Mouse (Mus musculus) stomach, embryonic 14.5 days (tissue): ENCODE measurements at regions not wholly inside any gene's neighbourhood (a gene's known extent, or its start where the extent isn't known, plus 50 kb on each side); places are given as distances from the start of the nearest gene placed in this dataset.
A peak's percentile ranks its signal among the peaks of the same experiment; 100 is the strongest.

Source experiments
- ATAC-seq: fragments of 200-750 bp; cut with Nextera tagmentation; 2 replicates; pipeline ENCODE4 v1.8.0; 2017; ENCODE audit warnings: low read depth, moderate TSS enrichment; ENCODE audit not compliant: insufficient number of reproducible peaks, insufficient read depth, low FRiP score
- H3K27ac ChIP-seq: fragments of 300-500 bp; sonication (generic); 2 replicates; pipeline ENCODE4 v1.5.1; 2014; ENCODE audit warnings: mild to moderate bottlenecking, low read length, moderate library complexity, mixed read lengths
- H3K27me3 ChIP-seq: fragments of 300-500 bp; sonication (generic); 2 replicates; pipeline ENCODE4 v1.6.1; 2014; ENCODE audit warnings: low read length, control low read depth, mixed read lengths; ENCODE audit not compliant: control insufficient read depth, insufficient read depth
- H3K36me3 ChIP-seq: fragments of 300-500 bp; sonication (generic); 2 replicates; pipeline ENCODE4 v1.6.1; 2014; ENCODE audit warnings: mild to moderate bottlenecking, control low read depth, low read length, moderate library complexity, mixed read lengths; ENCODE audit not compliant: control insufficient read depth, insufficient read depth
- H3K4me1 ChIP-seq: fragments of 300-500 bp; sonication (generic); 2 replicates; pipeline ENCODE4 v1.6.1; 2014; ENCODE audit warnings: low read length, control low read depth, mixed read lengths; ENCODE audit not compliant: control insufficient read depth, insufficient read depth
- H3K4me2 ChIP-seq: fragments of 300-500 bp; sonication (generic); replicated peaks from 2 replicates; pipeline ENCODE4 v1.6.1; 2014; ENCODE audit warnings: low read depth, low read length, control low read depth
- H3K4me3 ChIP-seq: fragments of 300-500 bp; sonication (generic); 2 replicates; pipeline ENCODE4 v1.5.1; 2014; ENCODE audit warnings: low read depth, low read length, control low read depth
- H3K9ac ChIP-seq: fragments of 300-500 bp; sonication (generic); replicated peaks from 2 replicates; pipeline ENCODE4 v1.6.1; 2014; ENCODE audit warnings: low read depth, mild to moderate bottlenecking, control low read depth, low read length, moderate library complexity, mixed read lengths
- H3K9me3 ChIP-seq: fragments of 300-500 bp; sonication (generic); 2 replicates; pipeline ENCODE4 v1.6.1; 2016; ENCODE audit warnings: low read depth, low read length, control low read depth; ENCODE audit not compliant: control insufficient read depth
- WGBS: fragments of 180-500 bp; shearing (Covaris S2); extraction: QIAGEN DNeasy Blood & Tissue Kit; methylation state at CpG from one replicate; pipeline ENCODE4 v1.1.7; 2014; 5-methylcytosine and 5-hydroxymethylcytosine counted together

DNA sequence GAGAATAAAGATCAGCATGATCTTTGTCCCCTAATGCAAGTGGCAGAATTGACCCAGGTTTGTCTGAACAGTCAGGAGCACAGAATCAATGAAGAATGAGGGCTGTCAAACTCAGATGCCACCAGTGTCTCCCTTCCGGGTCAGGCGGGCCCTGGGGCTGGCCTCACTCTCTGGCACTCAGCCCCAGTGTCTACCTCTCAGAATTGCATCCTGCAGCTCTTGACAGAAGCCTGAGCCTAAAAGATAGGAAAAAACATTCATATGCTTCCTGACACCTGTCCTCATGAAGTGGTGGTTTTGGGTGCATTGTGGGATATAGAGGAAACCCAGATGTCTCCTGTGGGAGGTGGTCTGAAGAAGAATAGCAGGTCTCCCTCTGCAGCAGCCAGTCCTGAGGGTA is 107.9 kb upstream of the Sfswap start:
- Histone ChIP-seq H3K27ac (no peak overlapping the region), H3K4me2 (no peak overlapping the region), H3K4me1 (no peaks in the 10 kb centered on the region), H3K27me3 (no peaks in the 10 kb centered on the region), H3K9me3 (no peaks in the 10 kb centered on the region), H3K4me3 (no peak overlapping the region), H3K9ac (no peak overlapping the region), H3K36me3 (no peaks in the 10 kb centered on the region)
- no peak for ATAC-seq
- 83% methylated on average over 2 of the region's 2 CpGs for WGBS

DNA sequence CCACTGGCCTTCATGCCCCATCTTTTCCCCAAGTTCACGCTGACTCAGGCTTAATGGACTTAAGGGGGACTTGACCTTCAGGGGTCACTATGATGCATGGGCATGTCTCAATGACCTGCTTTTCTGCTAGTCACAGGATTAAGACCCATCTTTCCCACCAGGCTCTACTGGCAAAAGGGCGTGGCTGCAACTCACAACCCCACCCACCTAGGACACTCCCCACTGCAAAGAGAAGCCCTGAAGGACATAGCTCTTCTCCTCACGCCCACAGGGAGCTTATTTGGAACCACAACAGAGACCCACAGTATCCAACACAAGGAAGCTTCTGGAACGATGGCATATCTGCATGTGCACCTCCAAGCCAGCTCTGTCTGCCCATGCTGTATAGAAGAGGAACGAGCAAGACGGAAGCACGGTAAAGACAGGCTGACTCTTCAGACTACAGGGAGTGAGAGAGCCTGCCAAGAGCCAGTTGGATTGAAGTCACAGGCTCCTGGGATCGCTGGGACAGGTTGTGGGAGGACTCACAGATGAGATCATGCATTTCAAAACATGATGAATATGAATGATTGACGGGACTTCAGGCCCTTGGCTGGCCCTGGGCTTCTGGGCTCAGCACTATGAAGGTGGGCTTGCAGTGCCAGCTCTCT is 107.3 kb upstream of the Sfswap start:
- Histone ChIP-seq H3K36me3 (no peaks in the 10 kb centered on the region), H3K27ac (no peak overlapping the region), H3K4me1 (no peaks in the 10 kb centered on the region), H3K27me3 (no peaks in the 10 kb centered on the region), H3K9ac (no peak overlapping the region), H3K4me2 (no peak overlapping the region), H3K9me3 (no peaks in the 10 kb centered on the region), H3K4me3 (no peak overlapping the region)
- no peak for ATAC-seq
- WGBS = 64% methylated on average over 9 of the region's 9 CpGs

DNA sequence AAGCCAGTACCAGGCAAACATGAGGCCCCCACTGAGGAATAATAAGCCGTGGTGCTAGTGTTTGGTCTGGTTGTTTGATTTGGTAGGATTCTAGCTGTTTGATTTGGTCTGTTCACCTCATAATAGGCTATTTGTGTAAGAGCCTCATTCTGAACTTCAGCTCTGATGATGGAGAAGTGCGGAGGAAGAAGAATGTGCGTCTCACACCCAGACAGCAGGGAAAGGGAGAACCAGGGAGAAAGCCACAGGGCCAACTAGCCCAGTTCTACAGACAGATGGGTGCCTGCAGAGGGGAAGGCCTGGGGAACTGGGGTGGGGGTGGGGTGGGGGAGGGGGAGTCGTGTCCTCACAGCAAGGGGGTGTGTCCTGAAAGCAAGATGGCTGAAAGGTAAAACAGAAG is 106.6 kb upstream of the Sfswap start:
- Histone ChIP-seq H3K9me3 (no peaks in the 10 kb centered on the region), H3K4me3 (no peak overlapping the region), H3K9ac (no peak overlapping the region), H3K36me3 (no peaks in the 10 kb centered on the region), H3K4me1 (no peaks in the 10 kb centered on the region), H3K27me3 (no peaks in the 10 kb centered on the region), H3K27ac (no peak overlapping the region), H3K4me2 (no peak overlapping the region)
- no peak for ATAC-seq
- WGBS = 44% methylated on average over 4 of the region's 4 CpGs

DNA sequence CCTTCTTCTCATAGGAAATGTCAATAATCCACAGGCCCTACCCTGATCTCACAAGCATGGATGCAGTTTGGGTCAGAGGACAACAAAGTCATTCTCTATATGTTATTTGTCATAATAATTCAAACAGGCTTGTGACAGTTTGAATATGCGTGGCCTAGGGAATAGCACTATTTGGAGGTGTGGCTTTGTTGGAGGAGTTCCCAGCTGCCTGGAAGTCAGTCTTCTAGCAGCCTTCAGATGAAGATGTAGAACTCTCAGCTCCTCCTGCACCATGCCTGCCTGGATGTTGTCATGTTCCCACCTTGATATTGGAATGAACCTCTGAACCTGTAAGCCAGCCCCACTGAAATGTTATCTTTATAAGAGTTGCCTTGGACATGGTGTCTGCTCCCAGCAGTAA is 103.7 kb upstream of the Sfswap start:
- Histone ChIP-seq H3K9me3 (no peaks in the 10 kb centered on the region), H3K4me3 (no peak overlapping the region), H3K27ac (no peak overlapping the region), H3K4me1 (no peaks in the 10 kb centered on the region), H3K36me3 (no peaks in the 10 kb centered on the region), H3K9ac (no peak overlapping the region), H3K4me2 (no peak overlapping the region), H3K27me3 (no peaks in the 10 kb centered on the region)
- 59% methylated on average over 1 of the region's 1 CpGs for WGBS
- no peak for ATAC-seq

DNA sequence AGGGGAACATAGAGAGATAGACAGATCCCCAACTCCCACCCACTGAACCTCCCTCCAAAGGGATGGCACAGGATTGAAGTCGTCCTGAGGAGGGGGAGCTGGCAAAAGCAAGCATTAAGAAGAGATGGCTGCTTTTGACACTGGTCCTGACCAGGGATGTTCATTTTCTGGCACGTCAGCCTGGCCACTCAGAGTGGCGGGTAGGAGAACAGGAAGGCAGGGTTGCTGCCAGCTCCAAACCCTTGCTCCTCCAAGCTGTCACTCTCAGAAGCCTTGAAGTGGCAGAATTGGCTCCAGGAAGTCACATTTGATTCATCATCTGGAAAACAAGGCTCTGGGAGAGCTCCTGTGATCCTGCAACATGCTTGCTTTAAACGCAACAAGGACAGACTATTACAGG is 94.8 kb upstream of the Sfswap start:
- ATAC-seq = no peak
- Histone ChIP-seq H3K27me3 (no peaks in the 10 kb centered on the region), H3K36me3 (no peaks in the 10 kb centered on the region), H3K27ac (no peak overlapping the region), H3K4me1 (0 out of 2 replicates have a peak, but pooled peaks cover 6% of the 10 kb centered on the region), H3K9me3 (no peaks in the 10 kb centered on the region), H3K9ac (no peak overlapping the region), H3K4me2 (no peak overlapping the region), H3K4me3 (no peak overlapping the region)
- WGBS = 60% methylated on average over 4 of the region's 4 CpGs

DNA sequence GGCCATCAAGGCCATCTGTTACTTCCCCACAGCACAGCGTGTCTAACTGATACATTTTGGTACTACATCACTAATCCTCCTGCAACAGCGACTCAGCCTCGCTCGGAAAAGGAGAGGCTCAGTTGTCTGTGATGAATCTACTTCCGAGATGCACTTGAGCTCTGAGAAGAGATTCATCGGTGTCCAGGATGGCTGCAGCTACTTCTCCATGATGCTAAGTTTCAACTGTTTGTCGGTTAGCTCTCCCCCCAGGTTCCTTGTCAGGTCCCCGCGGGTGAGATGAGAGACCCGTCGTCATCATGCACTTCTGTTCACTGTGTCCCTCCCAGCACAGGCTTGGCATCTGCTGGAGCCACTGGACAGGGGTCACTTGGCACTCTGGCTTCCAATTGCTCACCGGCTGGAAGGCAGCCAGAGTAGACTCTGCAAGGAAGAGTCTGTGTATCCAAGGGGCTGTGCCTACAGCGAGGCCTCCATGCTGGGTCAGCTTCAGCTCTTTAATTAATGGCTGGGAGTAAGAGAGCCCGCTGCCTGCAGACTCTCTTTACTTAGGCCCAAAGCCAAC is 91.5 kb upstream of the Sfswap start:
- no peak overlapping the region for H3K4me3 ChIP-seq
- 47% methylated on average over 14 of the region's 14 CpGs for WGBS
- no peak overlapping the region for H3K27ac ChIP-seq
- no peak overlapping the region for H3K9ac ChIP-seq
- H3K36me3 ChIP-seq = no peaks in the 10 kb centered on the region
- 0 out of 2 replicates have a peak, but pooled peaks cover 6% of the 10 kb centered on the region for H3K4me1 ChIP-seq
- no peaks in the 10 kb centered on the region for H3K9me3 ChIP-seq
- no peaks in the 10 kb centered on the region for H3K27me3 ChIP-seq
- ATAC-seq = peak; percentile 33; the same call in 1 of the 2 replicates
- no peak overlapping the region for H3K4me2 ChIP-seq

DNA sequence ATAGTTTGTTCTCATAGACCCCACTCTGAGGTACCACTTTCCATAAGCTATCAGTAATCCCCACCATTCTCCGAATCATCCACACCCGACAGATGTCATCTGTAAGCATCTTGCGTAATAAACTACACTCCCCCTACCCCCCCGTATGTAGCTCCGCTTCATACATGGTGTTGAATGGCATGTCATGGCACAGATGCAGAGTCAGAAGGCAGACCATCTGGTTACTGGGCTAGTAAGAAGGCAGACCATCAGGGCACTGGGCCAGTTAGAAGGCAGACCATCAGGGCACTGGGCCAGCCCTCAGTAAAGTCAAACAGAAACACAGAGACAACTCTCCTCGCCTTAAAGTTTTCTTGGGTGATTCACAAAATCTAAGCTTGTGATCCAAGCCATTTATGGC is 88.9 kb upstream of the Sfswap start:
- WGBS = 87% methylated on average over 6 of the region's 6 CpGs
- H3K27me3 ChIP-seq = no peaks in the 10 kb centered on the region
- no peak overlapping the region for H3K9ac ChIP-seq
- H3K36me3 ChIP-seq = no peaks in the 10 kb centered on the region
- H3K27ac ChIP-seq = no peak overlapping the region
- no peak overlapping the region for H3K4me2 ChIP-seq
- H3K4me1 ChIP-seq = peaks cover 19% of the 10 kb centered on the region
- H3K9me3 ChIP-seq = no peaks in the 10 kb centered on the region
- ATAC-seq = no peak
- no peak overlapping the region for H3K4me3 ChIP-seq

DNA sequence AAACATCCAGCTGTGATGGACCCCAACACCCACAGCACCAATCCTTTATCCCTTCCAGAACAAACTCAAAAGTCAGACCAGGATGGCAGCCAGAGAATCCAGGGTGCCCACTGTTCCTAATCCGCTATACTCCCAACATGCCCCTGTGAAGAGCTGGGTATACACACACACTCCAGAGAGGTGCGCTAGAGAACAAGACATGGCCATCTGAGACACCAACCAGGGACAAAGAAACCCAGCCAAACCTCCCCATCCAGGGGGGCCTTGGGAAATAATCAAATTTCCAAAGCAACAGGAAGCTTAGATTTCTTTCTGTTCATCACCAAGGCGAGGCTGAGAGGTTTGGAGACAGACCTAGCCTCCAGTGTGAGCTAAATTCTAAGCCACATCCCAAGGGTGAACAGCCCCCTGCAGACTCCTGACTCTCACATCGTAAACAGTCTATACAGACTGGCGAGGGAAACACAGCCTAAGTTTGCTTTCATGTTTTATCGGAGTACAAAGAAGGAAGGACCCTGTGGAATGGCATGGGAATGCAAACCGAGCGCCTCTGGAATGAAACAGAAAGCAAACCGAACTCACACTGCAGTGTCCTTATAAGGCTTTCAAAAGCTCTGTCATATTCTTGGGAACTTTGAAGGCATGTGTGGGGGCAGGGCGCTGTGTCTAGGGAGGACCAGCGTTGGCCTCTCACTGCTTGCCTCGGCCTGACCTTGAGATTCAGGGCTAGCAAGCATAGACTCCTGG is 85.9 kb upstream of the Sfswap start:
- 26% methylated on average over 12 of the region's 12 CpGs for WGBS
- Histone ChIP-seq H3K9me3 (no peaks in the 10 kb centered on the region), H3K4me1 (peaks cover 15% of the 10 kb centered on the region), H3K27ac (peak overlapping the region; percentile 87), H3K4me3 (no peak overlapping the region), H3K36me3 (no peaks in the 10 kb centered on the region), H3K9ac (no peak overlapping the region; the same call in 1 of the 2 replicates), H3K4me2 (peak overlapping the region; percentile 22; the same call in 1 of the 2 replicates), H3K27me3 (no peaks in the 10 kb centered on the region)
- ATAC-seq = peak; percentile 57; the same call in 1 of the 2 replicates
